ENCODE assay signal across 10 mouse cellular contexts in genomic region chr11:120248160-120248793, GRCm38 (mm10). TPM values are rescaled to one million over a fixed set of nuclear protein-coding genes. Genes with fewer than 3 reads are reported as not detected.
A peak's percentile ranks its signal among the peaks of the same experiment; 100 is the strongest.
DNase-seq lines count a peak whose midpoint lies in the region; ATAC-seq and TF ChIP-seq lines count a peak whose summit lies in the region.
"Had no signal": no experiment of that assay in that cellular context is flagged by ENCODE, and none has a peak within 500 bp of the region (broad histone marks: within the 10 kb centered on the region; RNA-seq: fewer than 3 reads in every experiment).

No protein-coding gene starts in this region.

- 82% methylated on average over 10 of the region's 10 CpGs for WGBS in forebrain, embryonic 15.5 days
- WGBS in forebrain, embryonic 12.5 days: 84% methylated on average over 10 of the region's 10 CpGs
- 76% methylated on average over 10 of the region's 10 CpGs for WGBS in kidney, postnatal 0 days
- WGBS in stomach, embryonic 15.5 days: 77% methylated on average over 10 of the region's 10 CpGs
- WGBS in stomach, postnatal 0 days: 76% methylated on average over 10 of the region's 10 CpGs

- no peak for TF ChIP-seq EP300 in stomach, postnatal 0 days (optimal IDR thresholded peaks at IDR 0.05)

- H3K9me3 ChIP-seq in forebrain, embryonic 15.5 days: no peaks in the 10 kb centered on the region
- H3K9me3 ChIP-seq in forebrain, embryonic 12.5 days: no peaks in the 10 kb centered on the region
- H3K9me3 ChIP-seq in kidney, postnatal 0 days (replicated peaks; ENCODE audit: low read length): no peaks in the 10 kb centered on the region
- no peaks in the 10 kb centered on the region for H3K9me3 ChIP-seq in stomach, embryonic 15.5 days
- no peaks in the 10 kb centered on the region for H3K9me3 ChIP-seq in stomach, postnatal 0 days (ENCODE audit: control insufficient read depth, low read length)
- H3K9me3 ChIP-seq: neural tube, embryonic 15.5 days had no signal

- no peak for TF ChIP-seq CTCF in kidney, postnatal 0 days (IDR thresholded peaks at IDR 0.05; ENCODE audit: low read depth)
- TF ChIP-seq CTCF in stomach, postnatal 0 days (IDR thresholded peaks at IDR 0.05; ENCODE audit: low read depth): no peak

- no peak overlapping the region for H3K9ac ChIP-seq in forebrain, embryonic 15.5 days (replicated peaks)
- H3K9ac ChIP-seq in forebrain, embryonic 12.5 days: no peak overlapping the region
- H3K9ac ChIP-seq in kidney, postnatal 0 days (ENCODE audit: low read depth, low read length): no peak overlapping the region
- no peak overlapping the region for H3K9ac ChIP-seq in stomach, embryonic 15.5 days
- no peak overlapping the region for H3K9ac ChIP-seq in stomach, postnatal 0 days (ENCODE audit: low read length)
- H3K9ac ChIP-seq: neural tube, embryonic 15.5 days had no signal

- DNase-seq in kidney, postnatal 0 days (ENCODE audit: low spot score): no peak
- DNase-seq in kidney, adult 11 months: no peak
- no peak for DNase-seq in stomach, postnatal 0 days (ENCODE audit: low spot score)
- DNase-seq in urinary bladder, postnatal 25 days (ENCODE audit: low spot score): no peak
- DNase-seq in testis, postnatal 10 days (ENCODE audit: low spot score): no peak
- DNase-seq: right cerebral cortex, postnatal 25 days had no signal

- no peak overlapping the region for H3K4me3 ChIP-seq in forebrain, embryonic 15.5 days
- no peak overlapping the region for H3K4me3 ChIP-seq in forebrain, embryonic 12.5 days (replicated peaks)
- H3K4me3 ChIP-seq in kidney, postnatal 0 days (replicated peaks; ENCODE audit: low read depth, low read length): no peak overlapping the region
- no peak overlapping the region for H3K4me3 ChIP-seq in stomach, embryonic 15.5 days (replicated peaks)
- no peak overlapping the region for H3K4me3 ChIP-seq in stomach, postnatal 0 days (ENCODE audit: low read depth, low read length)
- H3K4me3 ChIP-seq: neural tube, embryonic 15.5 days had no signal

- no peaks in the 10 kb centered on the region for H3K27me3 ChIP-seq in forebrain, embryonic 15.5 days
- no peaks in the 10 kb centered on the region for H3K27me3 ChIP-seq in forebrain, embryonic 12.5 days
- no peaks in the 10 kb centered on the region for H3K27me3 ChIP-seq in kidney, postnatal 0 days (ENCODE audit: insufficient read depth, low read length)
- no peaks in the 10 kb centered on the region for H3K27me3 ChIP-seq in stomach, embryonic 15.5 days (replicated peaks)
- no peaks in the 10 kb centered on the region for H3K27me3 ChIP-seq in stomach, postnatal 0 days (ENCODE audit: control insufficient read depth, insufficient read depth, low read length)
- H3K27me3 ChIP-seq: neural tube, embryonic 15.5 days had no signal

- no peak overlapping the region for H3K4me2 ChIP-seq in forebrain, embryonic 15.5 days (replicated peaks)
- no peak overlapping the region for H3K4me2 ChIP-seq in forebrain, embryonic 12.5 days
- H3K4me2 ChIP-seq in kidney, postnatal 0 days (ENCODE audit: low read length): no peak overlapping the region
- no peak overlapping the region for H3K4me2 ChIP-seq in stomach, embryonic 15.5 days
- H3K4me2 ChIP-seq in stomach, postnatal 0 days (replicated peaks; ENCODE audit: low read depth): no peak overlapping the region
- H3K4me2 ChIP-seq: neural tube, embryonic 15.5 days had no signal

- 0 out of 2 replicates have a peak overlapping the region, but pooled peaks have one; percentile 21 for H3K27ac ChIP-seq in forebrain, embryonic 15.5 days (replicated peaks)
- no peak overlapping the region for H3K27ac ChIP-seq in forebrain, embryonic 12.5 days
- 0 out of 2 replicates have a peak overlapping the region, but pooled peaks have one; percentile 42 for H3K27ac ChIP-seq in kidney, postnatal 0 days
- peak overlapping the region; percentile 27 for H3K27ac ChIP-seq in stomach, embryonic 15.5 days
- no peak overlapping the region for H3K27ac ChIP-seq in stomach, postnatal 0 days (replicated peaks)
- H3K27ac ChIP-seq: neural tube, embryonic 15.5 days had no signal

- H3K4me1 ChIP-seq in forebrain, embryonic 15.5 days: peaks cover 64% of the 10 kb centered on the region
- H3K4me1 ChIP-seq in forebrain, embryonic 12.5 days: peaks cover 90% of the 10 kb centered on the region
- peaks cover 51% of the 10 kb centered on the region for H3K4me1 ChIP-seq in kidney, postnatal 0 days (replicated peaks; ENCODE audit: insufficient read depth, low read length)
- H3K4me1 ChIP-seq in stomach, embryonic 15.5 days: peaks cover 63% of the 10 kb centered on the region
- peaks cover 18% of the 10 kb centered on the region for H3K4me1 ChIP-seq in stomach, postnatal 0 days (replicated peaks; ENCODE audit: control insufficient read depth, insufficient read depth)

- H3K36me3 ChIP-seq in forebrain, embryonic 15.5 days: no peaks in the 10 kb centered on the region
- peaks cover 15% of the 10 kb centered on the region for H3K36me3 ChIP-seq in forebrain, embryonic 12.5 days (replicated peaks)
- H3K36me3 ChIP-seq in kidney, postnatal 0 days (ENCODE audit: insufficient read depth, low read length): no peaks in the 10 kb centered on the region
- no peaks in the 10 kb centered on the region for H3K36me3 ChIP-seq in stomach, embryonic 15.5 days
- no peaks in the 10 kb centered on the region for H3K36me3 ChIP-seq in stomach, postnatal 0 days (ENCODE audit: control insufficient read depth, insufficient read depth, low read length)
- H3K36me3 ChIP-seq: neural tube, embryonic 15.5 days had no signal

- no peak for ATAC-seq in forebrain, embryonic 15.5 days (replicated peaks)
- ATAC-seq in forebrain, embryonic 12.5 days (ENCODE audit: low FRiP score): no peak
- ATAC-seq in kidney, postnatal 0 days (replicated peaks; ENCODE audit: low FRiP score, low read depth): no peak
- ATAC-seq in stomach, embryonic 15.5 days (ENCODE audit: insufficient read depth, low FRiP score, low read depth): no peak
- ATAC-seq in stomach, postnatal 0 days (ENCODE audit: low FRiP score, low TSS enrichment): no peak

RNA-seq across cellular contexts. Expression of gene Bahcc1, which starts 15.5 kb away (rescaled TPM):
- polyA plus RNA-seq in forebrain, embryonic 15.5 days (2015; fragmentation: Nextera tagmentation; extraction: Ambion mirVana): 15.4 and 16.1 TPM in 2 replicates
- 23.5 and 24.0 TPM in 2 replicates for polyA plus RNA-seq in forebrain, embryonic 12.5 days (2016; fragmentation: Nextera tagmentation; extraction: Ambion mirVana)
- polyA plus RNA-seq in kidney, postnatal 0 days (2015; fragmentation: Nextera tagmentation; extraction: Ambion mirVana): 8.2 and 8.6 TPM in 2 replicates
- 7.2 and 7.9 TPM in 2 replicates for polyA plus RNA-seq in stomach, embryonic 15.5 days (2015; fragmentation: Nextera tagmentation; extraction: Ambion mirVana)
- polyA plus RNA-seq in stomach, postnatal 0 days (2015; fragmentation: Nextera tagmentation; extraction: Ambion mirVana): 2.7 and 2.9 TPM in 2 replicates

Comparison
In these comparisons a context has a peak if more than half of its experiments do, and no peak if none do; other contexts are left out.
1. H3K27ac ChIP-seq: peak in forebrain, embryonic 15.5 days (single experiment), kidney, postnatal 0 days (single experiment) and stomach, embryonic 15.5 days (single experiment); none in forebrain, embryonic 12.5 days (single experiment) and stomach, postnatal 0 days (single experiment).